Mouse (Mus musculus): ENCODE results near the gene Atp2a1.

DNA sequence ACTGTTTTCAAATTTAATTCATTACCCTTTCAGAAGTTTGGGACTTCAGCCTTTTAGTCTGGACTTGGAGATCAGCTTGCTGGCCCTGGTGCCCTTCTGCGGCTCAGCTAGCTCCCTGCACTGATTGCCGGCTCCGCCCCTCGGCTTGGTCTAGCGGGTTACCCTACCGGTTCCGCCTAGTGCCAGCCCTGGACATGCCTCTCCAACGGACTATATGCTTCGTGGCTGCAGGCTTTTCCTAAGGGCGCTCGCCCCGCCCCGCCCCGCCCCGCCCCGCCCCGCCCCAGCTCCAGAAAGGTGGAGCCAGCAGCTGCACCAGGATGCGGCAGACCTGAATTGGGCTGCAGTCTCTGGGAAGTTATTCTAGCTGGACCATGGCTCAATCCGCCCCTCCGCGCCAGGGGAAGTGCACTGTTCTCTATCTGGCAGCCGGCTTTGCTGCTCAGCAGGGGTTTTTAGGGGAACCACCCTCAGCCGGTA, 19.5 kb upstream of the Atp2a1 start:
- TF ChIP-seq CTCF (IDR thresholded peaks at IDR 0.05; ENCODE audit: insufficient read depth, low read length) (no peak), POLR2A (IDR thresholded peaks at IDR 0.05; ENCODE audit: borderline replicate concordance, extremely low read depth, low read depth, low read length) (peak; percentile 46; the same call in 1 of the 2 replicates)

Measured in lung, adult 2 months (tissue).